Mouse (Mus musculus) liver, adult (tissue): ENCODE measurements around the gene Pspn.

Source experiments
- GATA4 ChIP-seq: IDR thresholded peaks from 2 replicates; pipeline ENCODE4 v1.6.1; 2014; ENCODE audit warnings: mild to moderate bottlenecking, low read length; ENCODE audit not compliant: insufficient replicate concordance

The Pspn gene

DNA sequence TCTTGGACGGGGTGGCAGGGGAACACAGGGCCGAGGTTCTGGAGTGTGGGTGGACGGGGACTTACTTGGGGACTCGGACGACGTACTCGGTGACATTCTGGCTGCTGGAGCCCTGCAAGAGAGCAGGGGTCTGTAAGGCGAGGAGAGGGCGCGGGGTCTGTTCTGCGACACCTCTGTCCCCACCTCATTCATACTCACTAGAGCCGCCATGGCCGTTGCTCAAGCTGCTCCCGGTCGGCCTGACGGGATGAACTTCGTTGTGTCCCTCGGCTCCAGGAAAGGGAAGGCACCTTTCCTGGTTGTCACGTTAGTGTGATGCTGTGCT is 11.1 kb upstream of the Pspn start:
- TF ChIP-seq GATA4 = no peak

DNA sequence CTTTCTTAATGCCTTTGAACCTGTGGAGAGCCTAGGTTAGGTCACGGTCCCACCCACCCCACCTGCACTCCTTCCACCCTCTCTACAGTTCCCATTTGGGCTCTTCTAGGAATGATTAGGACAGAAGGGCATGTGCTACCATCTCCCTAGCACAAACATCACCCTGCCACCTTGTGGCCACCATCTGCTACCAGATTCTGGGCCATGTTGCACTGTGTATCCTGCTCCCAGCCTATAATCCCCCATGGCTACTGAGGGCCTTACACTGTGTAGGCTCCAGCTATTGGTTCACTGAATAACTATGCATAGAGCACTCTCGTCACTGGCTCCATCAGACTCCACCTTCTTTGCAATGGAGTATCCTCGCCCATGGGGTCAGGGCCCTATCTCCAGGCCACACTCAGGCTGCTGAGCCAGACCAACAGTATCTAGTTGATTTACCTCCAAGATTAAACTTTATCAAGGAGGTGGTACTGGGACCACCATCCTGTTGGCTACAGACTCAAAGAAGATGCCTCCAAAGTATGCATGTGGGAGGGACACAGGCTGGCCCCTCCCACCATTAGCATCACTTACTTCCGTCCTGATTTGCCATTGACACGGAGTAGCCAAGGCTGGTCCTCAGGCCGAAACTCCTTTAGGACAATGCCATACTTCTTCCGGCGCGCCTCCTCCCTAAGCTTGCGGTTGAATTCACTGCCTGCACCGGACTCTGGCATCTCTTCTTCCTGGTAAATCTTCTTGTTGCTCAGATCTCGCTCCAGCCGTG is 7.5 kb upstream of the Pspn start:
- TF ChIP-seq GATA4 = no peak

DNA sequence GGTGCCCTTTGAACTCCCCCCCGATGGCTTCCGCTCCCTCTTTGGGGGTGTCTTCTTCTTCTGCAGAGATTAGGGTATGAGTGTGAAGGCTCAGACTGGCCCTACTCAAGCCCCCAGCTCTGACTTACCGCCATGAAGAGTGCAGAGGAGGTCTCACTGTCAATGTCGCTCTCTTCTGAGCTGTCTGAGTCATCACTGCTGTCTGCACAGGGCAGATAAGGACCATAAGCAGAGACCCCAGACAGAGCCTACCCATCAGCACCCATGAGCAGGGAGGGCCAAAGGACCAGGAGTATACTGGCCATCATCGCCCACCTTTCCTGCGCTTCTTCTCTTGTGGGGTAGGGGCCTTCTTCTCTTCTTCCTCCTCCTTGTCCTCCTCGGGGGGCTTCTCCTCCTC is 4.2 kb upstream of the Pspn start:
- no peak for TF ChIP-seq GATA4

DNA sequence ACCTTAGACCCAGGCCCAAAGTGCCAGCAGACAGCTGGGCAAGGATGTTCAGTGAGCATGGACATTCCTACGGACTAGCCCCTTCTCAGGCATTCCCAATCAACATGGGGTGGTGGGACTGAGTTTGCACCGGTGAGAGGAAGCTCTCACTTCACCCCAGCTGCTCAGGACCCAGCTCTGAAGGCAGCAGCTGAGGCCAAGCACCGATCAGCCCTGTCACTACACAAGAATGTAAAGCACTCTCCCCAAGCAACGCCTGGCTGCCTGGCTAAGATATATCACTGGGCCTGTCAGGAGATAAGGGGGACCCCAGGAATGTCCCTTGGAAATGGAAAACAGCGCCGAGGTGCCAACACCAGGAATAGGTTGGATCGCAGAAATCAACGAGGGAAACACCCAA is 1.4 kb upstream of the Pspn start:
- no peak for TF ChIP-seq GATA4

DNA sequence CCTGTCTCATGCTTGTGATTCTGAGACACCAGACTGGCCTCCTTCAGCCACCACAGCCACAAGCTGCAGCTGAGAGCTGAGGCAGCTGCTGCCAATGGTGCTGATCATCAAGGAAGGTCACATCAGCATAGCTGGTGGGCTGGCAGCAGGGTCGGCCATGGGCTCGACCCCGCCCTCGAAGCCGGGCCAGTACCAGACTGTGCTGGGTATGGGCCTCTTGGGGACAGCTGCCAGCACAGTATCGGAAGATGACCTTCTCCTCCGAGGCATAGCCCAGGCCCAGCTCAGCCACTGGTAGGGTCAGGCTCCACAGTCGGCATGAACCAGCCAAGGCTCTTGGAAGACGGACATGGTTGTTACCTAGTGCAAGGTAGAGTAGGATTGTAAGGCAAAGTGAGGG is 404 bp downstream of the Pspn start:
- no peak for TF ChIP-seq GATA4

DNA sequence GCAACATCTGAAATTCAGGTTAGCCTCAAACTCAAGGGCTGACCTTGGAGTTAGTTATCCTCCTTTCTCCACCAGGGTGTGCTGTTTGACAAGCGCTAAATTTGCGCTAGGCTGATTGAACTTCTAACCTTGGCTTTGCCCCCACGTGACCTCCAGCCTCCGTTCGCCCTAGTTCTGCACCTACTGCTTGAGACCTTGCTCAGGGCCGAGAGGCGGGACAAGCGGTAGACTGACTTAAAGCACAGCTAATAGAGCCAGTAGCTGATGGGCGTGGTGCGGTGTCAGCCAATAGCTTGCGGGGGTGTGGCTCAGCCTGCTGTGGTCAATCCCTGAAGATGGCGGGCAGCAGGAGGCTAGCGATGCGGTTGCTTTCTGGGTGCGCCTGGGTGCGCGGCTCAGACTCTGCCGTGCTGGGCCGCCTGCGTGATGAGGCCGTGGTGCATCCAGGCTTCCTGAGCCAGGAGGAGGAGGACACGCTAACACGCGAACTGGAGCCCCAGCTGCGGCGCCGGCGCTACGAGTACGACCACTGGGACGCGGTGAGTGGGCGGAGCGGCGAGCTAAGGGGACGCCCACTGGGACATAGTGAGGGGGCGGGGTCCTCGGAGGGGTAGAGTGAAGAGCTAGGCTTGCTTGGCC is 2.7 kb downstream of the Pspn start, which contains the start of gene Alkbh7:
Alkbh7 (plus strand) TSS at position 311 of the 639 bp plus-strand sequence.
- no peak; the same call in 1 of the 2 replicates for TF ChIP-seq GATA4

DNA sequence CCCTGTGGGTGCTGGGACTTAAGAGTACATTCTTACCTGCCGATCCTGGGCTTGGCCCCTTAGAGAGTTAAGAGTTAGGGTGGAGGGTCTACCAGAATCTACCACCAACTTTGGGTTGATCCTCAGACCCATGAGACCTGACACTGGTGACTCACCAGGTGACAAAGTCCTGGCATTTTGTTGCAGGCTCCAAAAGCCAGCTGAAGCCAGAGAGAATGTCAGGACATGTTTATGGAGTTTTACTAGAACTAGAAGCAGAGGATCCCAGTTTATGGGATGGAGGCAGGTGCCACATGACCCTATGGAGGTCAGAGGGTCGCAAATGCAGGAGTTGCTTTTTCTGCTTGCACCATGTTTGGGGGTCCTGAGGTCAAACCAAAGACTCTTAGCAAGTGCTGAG is 3.3 kb downstream of the Pspn start:
- no peak for TF ChIP-seq GATA4

DNA sequence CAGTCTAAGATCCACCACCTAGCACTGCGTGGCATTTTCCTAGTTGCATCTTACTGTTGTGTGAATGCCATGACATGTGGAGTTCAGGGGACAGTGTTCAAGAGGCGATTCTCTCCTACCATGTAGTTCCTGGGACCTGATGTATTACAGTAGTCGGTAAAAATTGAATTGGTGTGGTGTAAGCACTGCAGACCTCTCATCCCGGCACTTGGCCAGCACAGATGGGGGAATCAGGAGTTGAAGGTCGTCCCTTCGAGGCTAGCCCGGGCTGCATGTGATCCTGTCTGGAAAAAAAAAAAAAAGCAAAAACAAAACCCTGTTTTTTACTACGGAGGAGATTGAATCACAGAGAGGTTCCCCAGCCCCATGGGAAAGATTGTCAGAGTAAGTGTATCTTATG is 4.8 kb downstream of the Pspn start:
- no peak for TF ChIP-seq GATA4

DNA sequence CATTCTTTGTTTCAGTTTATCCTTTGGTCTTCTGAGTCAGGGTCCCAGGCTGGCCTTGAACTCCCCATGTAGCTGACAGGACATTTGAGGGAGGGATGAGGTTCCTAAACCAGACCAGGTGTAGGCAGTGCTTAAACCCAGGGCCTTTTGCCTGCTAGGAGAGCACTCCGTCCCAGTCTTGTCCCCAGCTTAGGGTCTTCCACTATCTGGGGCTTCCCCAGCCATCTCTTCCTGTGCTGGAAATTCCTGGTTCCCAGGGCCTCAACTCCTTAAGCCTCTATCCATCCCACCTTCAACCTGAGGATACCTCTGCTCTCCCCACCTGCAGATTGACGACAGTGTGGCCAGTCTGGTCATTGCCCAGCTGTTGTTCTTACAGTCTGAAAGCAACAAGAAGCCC is 8.9 kb downstream of the Pspn start:
- no peak for TF ChIP-seq GATA4

DNA sequence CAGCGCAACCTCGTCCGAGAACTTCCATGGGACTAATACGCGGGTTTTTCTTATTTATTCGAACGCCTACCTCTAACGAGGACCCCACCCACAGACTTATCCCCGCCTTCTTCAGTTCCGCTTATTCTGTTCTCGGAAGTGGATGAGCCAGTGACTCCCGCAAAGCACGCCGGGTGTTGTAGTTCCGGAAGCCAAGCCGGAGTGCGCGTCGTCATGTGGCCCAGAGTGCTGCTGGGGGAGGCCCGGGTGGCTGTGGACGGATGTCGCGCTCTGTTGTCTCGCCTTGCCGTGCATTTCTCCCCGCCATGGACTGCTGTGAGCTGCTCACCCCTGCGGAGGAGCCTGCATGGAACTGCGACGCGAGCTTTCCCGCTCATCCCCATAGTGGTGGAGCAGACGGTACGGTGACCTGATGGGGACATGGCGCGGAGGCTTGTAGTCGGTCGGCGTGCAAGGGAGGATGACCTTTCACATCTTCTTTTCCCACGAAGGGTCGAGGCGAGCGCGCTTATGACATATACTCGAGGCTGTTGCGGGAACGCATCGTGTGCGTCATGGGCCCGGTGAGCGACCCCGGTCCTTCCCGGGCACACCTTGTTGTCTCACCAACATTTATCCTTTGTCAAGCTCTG is 9.6 kb downstream of the Pspn start, which contains the start of gene Clpp:
Clpp (plus strand) TSS at position 191 of the 632 bp plus-strand sequence.
- TF ChIP-seq GATA4 = no peak

DNA sequence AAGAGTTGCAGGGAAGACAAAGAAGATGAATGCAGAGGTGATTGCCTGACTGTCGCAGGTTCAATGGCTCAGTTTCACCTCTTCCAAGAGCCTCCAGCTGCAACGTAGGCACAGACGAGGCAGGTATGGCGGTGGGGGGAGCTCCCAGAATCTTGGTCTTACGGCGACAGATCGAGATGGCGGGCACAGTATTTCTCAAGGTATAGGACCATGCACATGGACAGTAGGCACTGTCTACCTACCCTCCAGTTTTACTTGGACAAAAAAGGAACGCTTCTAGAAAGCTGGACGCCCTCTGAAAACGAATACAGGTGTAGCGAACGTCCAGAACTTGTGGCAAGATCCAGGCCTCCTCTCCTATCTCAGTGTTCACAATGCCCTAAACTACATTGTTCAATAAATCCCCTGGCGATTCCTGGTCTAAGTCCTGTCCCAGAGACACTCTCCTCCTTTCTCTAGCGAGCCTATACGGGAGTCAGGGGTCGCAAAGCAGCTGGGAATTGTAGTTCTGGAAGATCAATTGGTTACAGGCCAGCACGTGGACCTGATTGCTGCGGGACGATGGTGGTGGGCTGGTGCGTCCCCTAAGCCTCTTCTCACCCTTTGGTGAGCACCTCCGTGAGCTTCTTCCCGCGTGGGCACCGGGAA is 10.2 kb downstream of the Pspn start:
- no peak for TF ChIP-seq GATA4

DNA sequence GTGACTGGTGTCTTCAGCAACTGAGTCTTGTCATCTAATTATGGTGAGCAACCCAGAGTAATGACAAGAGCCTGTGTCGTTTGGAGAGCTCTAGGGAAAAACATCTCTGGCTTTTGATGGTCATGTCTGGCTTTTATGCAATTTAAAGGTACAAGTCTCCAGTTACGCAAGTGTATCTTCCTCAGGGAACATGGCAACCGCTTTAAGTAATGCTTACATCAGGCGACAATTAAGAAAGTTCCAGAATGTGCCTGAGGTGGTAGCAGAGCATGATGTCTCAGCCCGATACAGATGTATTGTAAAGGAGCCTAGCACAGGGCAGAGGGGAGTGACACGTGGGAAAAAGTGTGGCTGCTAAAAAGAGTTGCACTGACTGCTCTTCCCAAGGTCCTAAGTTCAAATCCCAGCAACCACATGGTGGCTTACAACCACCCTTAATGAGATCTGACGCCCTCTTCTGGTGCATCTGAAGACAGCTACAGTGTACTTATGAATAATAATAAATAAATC is 10.8 kb downstream of the Pspn start:
- no peak for TF ChIP-seq GATA4

DNA sequence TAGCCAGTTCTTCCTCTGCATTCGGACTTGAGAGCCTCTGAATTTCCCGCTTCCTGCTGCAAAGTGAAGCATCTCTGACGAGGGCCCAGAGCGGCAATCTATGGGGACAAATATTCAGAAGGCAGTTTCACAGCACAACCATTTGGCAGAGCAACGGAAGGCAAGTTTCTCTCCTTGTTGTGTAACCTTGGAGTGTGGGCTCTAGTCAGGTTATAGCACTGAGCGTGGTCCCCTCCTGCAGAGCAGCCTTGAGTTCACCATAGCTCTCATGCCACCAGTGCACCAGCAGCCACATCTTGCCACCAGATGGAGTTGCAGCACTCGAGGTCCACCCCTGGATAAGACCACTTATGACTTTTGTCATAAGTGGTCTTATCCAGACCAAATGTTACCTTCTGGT is 11.4 kb downstream of the Pspn start:
- TF ChIP-seq GATA4 = no peak

DNA sequence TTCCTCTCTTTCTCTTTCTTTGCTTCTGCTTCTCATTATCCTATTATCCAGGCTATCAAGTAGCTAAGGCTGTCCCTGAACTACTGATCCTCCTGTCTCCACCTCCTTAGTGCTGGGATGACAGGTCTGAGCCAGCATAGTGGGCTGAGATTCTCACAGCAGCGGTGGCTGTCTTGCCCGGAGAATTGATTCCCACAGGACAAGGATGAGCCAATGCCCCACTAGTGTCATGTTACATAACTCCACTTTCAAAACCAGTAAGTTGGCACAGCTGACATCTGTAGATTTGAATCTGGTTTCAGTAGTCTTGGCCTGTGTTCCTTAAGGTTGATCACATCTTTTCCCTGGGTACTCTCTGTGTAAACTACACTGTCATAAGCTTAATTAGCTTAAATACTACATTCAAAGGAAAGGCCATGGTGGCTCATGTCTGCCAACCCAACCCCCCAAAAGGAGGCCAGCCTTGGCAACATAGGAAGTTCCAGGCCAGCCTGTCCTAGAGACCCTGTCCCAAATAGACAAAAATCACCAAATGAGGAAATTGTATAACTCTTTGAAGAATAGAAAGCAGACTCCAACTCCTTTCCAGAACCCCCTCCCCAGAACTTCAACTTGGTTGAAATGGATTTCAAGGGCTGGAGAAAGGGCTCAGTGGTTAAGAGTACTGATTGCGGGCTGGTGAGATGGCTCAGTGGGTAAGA is 13.6 kb downstream of the Pspn start:
- TF ChIP-seq GATA4 = no peak

DNA sequence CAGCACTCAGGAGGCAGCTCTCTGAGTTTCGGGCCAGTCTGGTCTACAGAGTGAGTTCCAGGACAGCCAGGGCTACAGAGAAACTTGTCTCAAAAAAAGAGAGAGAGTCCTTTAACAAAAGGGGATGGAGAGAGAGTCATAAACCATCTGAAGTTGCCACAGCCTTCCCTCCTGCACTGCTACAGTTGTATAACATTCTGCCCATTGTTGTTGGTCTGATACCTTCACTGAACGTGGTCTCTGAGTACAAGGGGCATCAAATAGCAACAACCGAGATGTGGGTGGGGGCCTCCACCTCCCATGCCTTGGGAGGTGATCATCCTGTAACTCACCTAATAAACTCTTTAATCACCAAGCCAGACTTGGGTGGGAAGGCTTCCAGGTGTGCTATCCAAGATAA is 14.2 kb downstream of the Pspn start:
- no peak for TF ChIP-seq GATA4

DNA sequence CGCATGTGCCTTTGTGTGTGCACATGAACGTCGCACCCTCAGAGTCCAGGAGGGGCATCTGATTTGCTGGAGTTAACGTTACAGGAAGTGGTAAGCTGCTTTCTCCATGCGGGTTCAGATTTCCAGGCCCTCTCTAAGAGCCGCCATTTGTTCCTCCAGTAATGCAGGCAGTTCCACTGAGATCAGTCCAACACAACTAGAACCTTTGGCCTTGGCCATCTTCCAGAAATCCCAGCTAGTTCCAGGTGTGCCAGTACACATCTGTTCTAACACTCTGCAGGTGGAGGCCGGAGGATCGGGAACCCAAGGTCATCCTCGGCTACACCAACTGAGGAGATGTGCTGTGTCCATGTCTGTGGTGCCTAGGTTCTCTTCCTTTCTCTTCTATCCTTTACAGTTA is 14.9 kb downstream of the Pspn start:
- no peak for TF ChIP-seq GATA4

DNA sequence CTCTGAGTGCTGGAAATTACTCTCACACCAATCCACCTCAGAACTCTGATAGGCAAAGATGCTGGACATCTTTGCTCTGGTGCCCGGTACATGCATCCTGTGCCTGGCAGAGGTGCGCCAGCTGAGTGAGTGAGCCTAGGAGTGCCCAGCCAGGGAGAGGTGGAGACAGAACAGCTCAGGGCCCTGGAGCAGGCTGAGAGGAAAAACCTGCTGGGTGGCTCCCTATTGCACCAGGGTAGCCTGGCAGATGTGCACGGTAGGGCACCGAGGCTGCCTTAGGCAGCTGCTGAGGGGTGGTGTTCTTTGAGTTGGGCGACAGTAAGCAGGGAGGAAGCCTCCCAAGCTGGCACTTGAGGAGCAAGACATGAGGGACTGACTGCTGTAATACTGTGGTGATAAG is 17.8 kb downstream of the Pspn start, which contains the start of gene Acer1:
Acer1 (minus strand) TSS at position 114 of the 400 bp plus-strand sequence.
- TF ChIP-seq GATA4 = no peak
